Mouse (Mus musculus): ENCODE measurements at regions not wholly inside any gene's neighbourhood (a gene's known extent, or its start where the extent isn't known, plus 50 kb on each side); places are given as distances from the start of the nearest gene placed in this dataset.

DNA sequence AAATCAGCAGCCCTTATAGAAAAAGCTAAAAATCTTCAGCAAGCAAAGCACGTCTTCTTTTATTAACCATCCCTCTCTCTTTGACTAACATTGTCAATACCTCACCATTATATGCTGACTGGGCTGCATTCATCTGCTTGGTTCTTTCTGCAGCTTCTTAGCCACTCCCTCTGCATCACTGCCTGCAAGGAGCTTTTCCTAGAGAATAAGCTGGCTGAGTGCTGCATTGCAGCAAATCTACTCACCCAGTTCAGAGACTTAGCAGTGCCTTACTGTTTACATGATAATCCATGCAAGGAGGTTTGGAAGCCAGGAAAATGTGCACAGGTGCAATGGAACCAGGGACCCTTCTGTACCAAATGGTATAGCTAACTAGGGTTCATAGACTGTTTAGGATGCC lies 175.9 kb downstream of the Rad51ap2 start:
- TF ChIP-seq CTCF (IDR thresholded peaks at IDR 0.05; ENCODE audit: low read depth, low read length) (no peak), POLR2A (IDR thresholded peaks at IDR 0.05; ENCODE audit: extremely low read depth, insufficient read depth, low read length) (no peak)

All from liver, adult 2 months (tissue).